Mouse (Mus musculus): ENCODE results near the gene Pitx3. TPM values are rescaled to one million over a fixed set of nuclear protein-coding genes. Genes with fewer than 3 reads are reported as not detected.

Pitx3 gene
- polyA plus RNA-seq, 1 experiment from 2014 or later, result 10.5 TPM

GRCm38 (mm10) chr19:46126301-46126700 is 21.8 kb downstream of the Pitx3 start:
- 75% methylated on average over 4 of the region's 4 CpGs for WGBS
- no peak overlapping the region for H3K9ac ChIP-seq (ENCODE audit: low read depth, low read length)
- no peak overlapping the region for H3K27ac ChIP-seq (replicated peaks; ENCODE audit: low read depth, low read length)

DNA sequence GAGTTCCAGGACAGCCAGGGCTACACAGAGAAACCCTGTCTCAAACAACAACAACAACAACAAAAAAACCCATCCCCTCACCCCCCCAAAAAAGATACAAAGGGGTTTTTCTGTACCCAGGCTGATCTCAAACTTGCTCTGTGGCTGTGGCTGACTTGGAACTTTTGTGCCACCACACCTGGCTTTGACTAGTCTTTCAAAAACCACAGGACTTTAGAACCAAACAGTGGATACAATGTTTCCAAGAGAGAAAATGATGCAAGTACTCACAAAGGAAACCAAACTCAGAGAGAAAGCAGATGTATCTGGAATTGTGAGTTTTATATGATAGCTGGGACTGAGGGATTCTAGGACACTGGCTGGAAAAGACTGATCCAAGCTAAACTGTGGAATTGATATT is 23.5 kb downstream of the Pitx3 start:
- H3K9me3 ChIP-seq (ENCODE audit: control insufficient read depth, low read length), result no peaks in the 10 kb centered on the region
- H3K36me3 ChIP-seq (ENCODE audit: control insufficient read depth, insufficient read depth, low read length), result no peaks in the 10 kb centered on the region
- H3K4me1 ChIP-seq (ENCODE audit: control insufficient read depth, insufficient read depth, low read length), result no peaks in the 10 kb centered on the region
- no peak overlapping the region for H3K4me3 ChIP-seq (ENCODE audit: low read depth, low read length)
- H3K27me3 ChIP-seq (replicated peaks; ENCODE audit: control insufficient read depth, insufficient read depth, low read length), result no peaks in the 10 kb centered on the region
- no peak overlapping the region for H3K27ac ChIP-seq (replicated peaks; ENCODE audit: low read depth, low read length)
- H3K4me2 ChIP-seq (ENCODE audit: low read depth, low read length), result no peak overlapping the region
- ATAC-seq (ENCODE audit: low read depth) (no peak), DNase-seq (ENCODE audit: low spot score) (no peak)
- no peak overlapping the region for H3K9ac ChIP-seq (ENCODE audit: low read depth, low read length)

More at GRCm38 (mm10) chr19:46126301-46126700, 21.8 kb downstream of the Pitx3 start:
- H3K4me1 ChIP-seq (ENCODE audit: control insufficient read depth, insufficient read depth, low read length), result no peaks in the 10 kb centered on the region
- DNase-seq (ENCODE audit: low spot score) (no peak), ATAC-seq (ENCODE audit: low read depth) (no peak)
- no peaks in the 10 kb centered on the region for H3K9me3 ChIP-seq (ENCODE audit: control insufficient read depth, low read length)
- H3K4me2 ChIP-seq (ENCODE audit: low read depth, low read length), result no peak overlapping the region
- H3K36me3 ChIP-seq (ENCODE audit: control insufficient read depth, insufficient read depth, low read length), result no peaks in the 10 kb centered on the region
- peaks cover 13% of the 10 kb centered on the region; the same call in 1 of the 2 replicates for H3K27me3 ChIP-seq (replicated peaks; ENCODE audit: control insufficient read depth, insufficient read depth, low read length)
- H3K4me3 ChIP-seq (ENCODE audit: low read depth, low read length), result no peak overlapping the region

DNA sequence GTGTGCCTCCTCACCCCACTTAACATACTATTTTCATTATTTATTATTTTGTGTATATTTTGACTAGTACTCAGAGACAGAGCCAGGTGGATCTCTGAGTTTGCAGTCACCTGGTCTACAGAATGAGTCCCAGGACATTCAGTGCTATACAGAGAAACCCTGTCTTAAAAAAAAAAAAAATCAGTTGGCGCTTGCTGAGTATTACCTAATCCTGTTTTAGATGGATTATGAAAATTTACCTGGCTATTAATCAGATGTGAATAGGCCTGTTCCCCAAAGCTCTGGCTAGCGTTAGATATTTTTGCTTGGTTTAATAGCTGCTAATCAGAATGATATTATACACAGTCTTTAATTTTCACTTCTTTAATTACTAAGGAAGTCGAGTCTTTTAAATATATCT is 24.2 kb downstream of the Pitx3 start:
- no peaks in the 10 kb centered on the region for H3K4me1 ChIP-seq (ENCODE audit: control insufficient read depth, insufficient read depth, low read length)
- no peaks in the 10 kb centered on the region for H3K27me3 ChIP-seq (replicated peaks; ENCODE audit: control insufficient read depth, insufficient read depth, low read length)
- no peak for DNase-seq (ENCODE audit: low spot score)
- H3K4me2 ChIP-seq (ENCODE audit: low read depth, low read length), result no peak overlapping the region
- WGBS, result 73% methylated on average over 3 of the region's 3 CpGs
- no peaks in the 10 kb centered on the region for H3K36me3 ChIP-seq (ENCODE audit: control insufficient read depth, insufficient read depth, low read length)
- H3K27ac ChIP-seq (replicated peaks; ENCODE audit: low read depth, low read length), result no peak overlapping the region
- no peak overlapping the region for H3K9ac ChIP-seq (ENCODE audit: low read depth, low read length)
- no peak for ATAC-seq (ENCODE audit: low read depth)
- no peaks in the 10 kb centered on the region for H3K9me3 ChIP-seq (ENCODE audit: control insufficient read depth, low read length)
- H3K4me3 ChIP-seq (ENCODE audit: low read depth, low read length), result no peak overlapping the region

DNA sequence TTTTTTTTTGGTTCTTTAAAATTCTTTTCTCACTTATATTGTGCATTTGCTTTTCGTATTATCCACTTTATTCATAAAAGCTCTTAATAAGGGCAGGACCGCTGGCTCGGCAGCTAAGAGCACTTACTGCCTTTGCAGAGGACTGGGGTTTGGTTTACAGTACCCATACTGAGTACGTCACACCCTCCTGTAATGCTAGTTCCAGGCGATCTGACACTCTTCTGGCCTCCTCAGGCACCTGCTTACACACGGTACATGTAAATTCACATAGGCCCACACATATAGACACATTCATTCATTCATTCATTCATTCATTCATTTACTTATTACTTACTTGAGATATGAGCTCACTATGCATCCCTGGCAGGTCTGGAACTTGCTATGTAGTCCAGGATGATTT is 27.3 kb downstream of the Pitx3 start:
- Histone ChIP-seq H3K4me1 (ENCODE audit: control insufficient read depth, insufficient read depth, low read length) (no peaks in the 10 kb centered on the region), H3K36me3 (ENCODE audit: control insufficient read depth, insufficient read depth, low read length) (no peaks in the 10 kb centered on the region), H3K4me3 (ENCODE audit: low read depth, low read length) (no peak overlapping the region), H3K27me3 (replicated peaks; ENCODE audit: control insufficient read depth, insufficient read depth, low read length) (no peaks in the 10 kb centered on the region), H3K27ac (replicated peaks; ENCODE audit: low read depth, low read length) (no peak overlapping the region), H3K4me2 (ENCODE audit: low read depth, low read length) (no peak overlapping the region), H3K9ac (ENCODE audit: low read depth, low read length) (no peak overlapping the region), H3K9me3 (ENCODE audit: control insufficient read depth, low read length) (no peaks in the 10 kb centered on the region)
- DNase-seq (ENCODE audit: low spot score) (no peak), ATAC-seq (ENCODE audit: low read depth) (no peak)
- 71% methylated on average over 6 of the region's 6 CpGs for WGBS

DNA sequence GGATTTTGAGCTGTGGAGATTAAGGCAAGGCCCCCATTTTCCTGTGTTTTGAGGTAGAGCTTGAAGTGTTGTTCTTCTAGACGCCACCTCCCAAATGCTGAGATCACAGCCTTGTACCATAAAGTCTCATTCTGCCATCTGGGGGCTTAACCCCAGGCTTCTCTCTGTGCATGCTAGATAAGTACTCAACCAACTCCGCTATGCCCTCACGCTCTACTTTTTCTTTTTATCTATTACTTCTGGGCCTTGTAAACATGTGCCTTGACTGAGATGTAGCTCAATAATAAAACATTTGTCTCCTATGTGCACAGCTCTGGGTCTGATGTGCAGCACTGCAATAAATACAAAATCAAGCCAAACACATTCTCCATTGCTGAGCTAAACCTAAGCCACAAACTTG is 28.7 kb downstream of the Pitx3 start:
- no peaks in the 10 kb centered on the region for H3K4me1 ChIP-seq (ENCODE audit: control insufficient read depth, insufficient read depth, low read length)
- WGBS, result 85% methylated on average over 3 of the region's 3 CpGs

GRCm38 (mm10) chr19:46114617-46115016 is 33.5 kb downstream of the Pitx3 start:
- no peak for DNase-seq (ENCODE audit: low spot score)
- H3K4me2 ChIP-seq (ENCODE audit: low read depth, low read length), result no peak overlapping the region
- H3K4me1 ChIP-seq (ENCODE audit: control insufficient read depth, insufficient read depth, low read length), result no peaks in the 10 kb centered on the region
- H3K36me3 ChIP-seq (ENCODE audit: control insufficient read depth, insufficient read depth, low read length), result no peaks in the 10 kb centered on the region
- no peak overlapping the region for H3K27ac ChIP-seq (replicated peaks; ENCODE audit: low read depth, low read length)
- no peak overlapping the region for H3K4me3 ChIP-seq (ENCODE audit: low read depth, low read length)
- no peak for ATAC-seq (ENCODE audit: low read depth)
- 54% methylated on average over 4 of the region's 4 CpGs for WGBS
- H3K9me3 ChIP-seq (ENCODE audit: control insufficient read depth, low read length), result no peaks in the 10 kb centered on the region
- H3K9ac ChIP-seq (ENCODE audit: low read depth, low read length), result no peak overlapping the region
- no peaks in the 10 kb centered on the region for H3K27me3 ChIP-seq (replicated peaks; ENCODE audit: control insufficient read depth, insufficient read depth, low read length)

More for the DNA sequence above, 28.7 kb downstream of the Pitx3 start:
- no peaks in the 10 kb centered on the region for H3K9me3 ChIP-seq (ENCODE audit: control insufficient read depth, low read length)
- DNase-seq (ENCODE audit: low spot score), result no peak
- no peak for ATAC-seq (ENCODE audit: low read depth)
- no peaks in the 10 kb centered on the region for H3K27me3 ChIP-seq (replicated peaks; ENCODE audit: control insufficient read depth, insufficient read depth, low read length)
- no peak overlapping the region for H3K9ac ChIP-seq (ENCODE audit: low read depth, low read length)
- no peak overlapping the region for H3K4me2 ChIP-seq (ENCODE audit: low read depth, low read length)
- H3K4me3 ChIP-seq (ENCODE audit: low read depth, low read length), result no peak overlapping the region
- no peak overlapping the region for H3K27ac ChIP-seq (replicated peaks; ENCODE audit: low read depth, low read length)
- H3K36me3 ChIP-seq (ENCODE audit: control insufficient read depth, insufficient read depth, low read length), result no peaks in the 10 kb centered on the region

- H3K4me2 ChIP-seq (ENCODE audit: low read depth, low read length), result no peak overlapping the region
- H3K36me3 ChIP-seq (ENCODE audit: control insufficient read depth, insufficient read depth, low read length), result no peaks in the 10 kb centered on the region
- H3K4me3 ChIP-seq (ENCODE audit: low read depth, low read length), result no peak overlapping the region
- no peaks in the 10 kb centered on the region for H3K27me3 ChIP-seq (replicated peaks; ENCODE audit: control insufficient read depth, insufficient read depth, low read length)
- H3K4me1 ChIP-seq (ENCODE audit: control insufficient read depth, insufficient read depth, low read length), result no peaks in the 10 kb centered on the region
- WGBS, result 80% methylated on average over 5 of the region's 5 CpGs
- no peaks in the 10 kb centered on the region for H3K9me3 ChIP-seq (ENCODE audit: control insufficient read depth, low read length)
- ATAC-seq (ENCODE audit: low read depth), result no peak
- no peak overlapping the region for H3K9ac ChIP-seq (ENCODE audit: low read depth, low read length)
- DNase-seq (ENCODE audit: low spot score), result no peak
- no peak overlapping the region for H3K27ac ChIP-seq (replicated peaks; ENCODE audit: low read depth, low read length)
Observed at GRCm38 (mm10) chr19:46110781-46111180, 37.3 kb downstream of the Pitx3 start.

GRCm38 (mm10) chr19:46110214-46110613 is 37.9 kb downstream of the Pitx3 start:
- H3K27me3 ChIP-seq (replicated peaks; ENCODE audit: control insufficient read depth, insufficient read depth, low read length), result no peaks in the 10 kb centered on the region
- no peaks in the 10 kb centered on the region for H3K9me3 ChIP-seq (ENCODE audit: control insufficient read depth, low read length)
- H3K9ac ChIP-seq (ENCODE audit: low read depth, low read length), result no peak overlapping the region
- H3K4me2 ChIP-seq (ENCODE audit: low read depth, low read length), result no peak overlapping the region
- DNase-seq (ENCODE audit: low spot score) (no peak), ATAC-seq (ENCODE audit: low read depth) (no peak)
- H3K36me3 ChIP-seq (ENCODE audit: control insufficient read depth, insufficient read depth, low read length), result no peaks in the 10 kb centered on the region
- WGBS, result 80% methylated on average over 2 of the region's 2 CpGs
- H3K4me1 ChIP-seq (ENCODE audit: control insufficient read depth, insufficient read depth, low read length), result no peaks in the 10 kb centered on the region
- H3K27ac ChIP-seq (replicated peaks; ENCODE audit: low read depth, low read length), result no peak overlapping the region
- no peak overlapping the region for H3K4me3 ChIP-seq (ENCODE audit: low read depth, low read length)

- DNase-seq (ENCODE audit: low spot score) (no peak), ATAC-seq (ENCODE audit: low read depth) (no peak)
- no peaks in the 10 kb centered on the region for H3K9me3 ChIP-seq (ENCODE audit: control insufficient read depth, low read length)
- WGBS, result 80% methylated on average over 2 of the region's 2 CpGs
- H3K9ac ChIP-seq (ENCODE audit: low read depth, low read length), result no peak overlapping the region
- no peaks in the 10 kb centered on the region for H3K36me3 ChIP-seq (ENCODE audit: control insufficient read depth, insufficient read depth, low read length)
- H3K4me1 ChIP-seq (ENCODE audit: control insufficient read depth, insufficient read depth, low read length), result no peaks in the 10 kb centered on the region
- H3K4me3 ChIP-seq (ENCODE audit: low read depth, low read length), result no peak overlapping the region
- no peak overlapping the region for H3K27ac ChIP-seq (replicated peaks; ENCODE audit: low read depth, low read length)
- no peaks in the 10 kb centered on the region for H3K27me3 ChIP-seq (replicated peaks; ENCODE audit: control insufficient read depth, insufficient read depth, low read length)
- H3K4me2 ChIP-seq (ENCODE audit: low read depth, low read length), result no peak overlapping the region
Observed at GRCm38 (mm10) chr19:46104187-46104557, 44.0 kb downstream of the Pitx3 start.
